Mouse (Mus musculus) neutrophil, adult 5-6 weeks (primary cell): ENCODE measurements around the gene Cog8. TPM values are rescaled to one million over a fixed set of nuclear protein-coding genes. Genes with fewer than 3 reads are reported as not detected.

Source experiments
- total RNA-seq: library from RNA; stranded (forward); fragments of 200-1000 nt; gene quantifications from 2 replicates; pipeline ENCODE4 v1.2.3, GENCODE M21; 2017

The Cog8 gene
- total RNA-seq, 1 experiment from 2014 or later = 29.6 TPM

Other genes starting within 250 kb of the Cog8 start
- gene Has3, start 186.4 kb downstream of the Cog8 start, total RNA-seq = 0.23 and 0.49 TPM in 2 replicates
- gene Utp4, start 163.1 kb downstream of the Cog8 start, total RNA-seq = 13.8 TPM in 2 replicates
- 19.8 and 25.8 TPM in 2 replicates for gene Sntb2, start 120.9 kb downstream of the Cog8 start, total RNA-seq
- gene Vps4a, start 25.5 kb downstream of the Cog8 start, total RNA-seq = 39.0 and 42.0 TPM in 2 replicates
- gene Pdf, start 8.1 kb downstream of the Cog8 start, total RNA-seq = 18.9 and 22.1 TPM in 2 replicates
- gene Nip7, start 188 bp upstream of the Cog8 start, total RNA-seq = 15.5 and 16.4 TPM in 2 replicates
- not detected in 2 replicates for gene Tmed6, start 9.0 kb upstream of the Cog8 start, total RNA-seq
- 27.8 and 30.0 TPM in 2 replicates for gene Terf2, start 39.9 kb upstream of the Cog8 start, total RNA-seq
- 34.5 and 40.4 TPM in 2 replicates for gene Cyb5b, start 94.0 kb upstream of the Cog8 start, total RNA-seq
- gene Nfat5, start 236.8 kb upstream of the Cog8 start, total RNA-seq = 80.1 and 105 TPM in 2 replicates